ENCODE assay signal across 10 mouse cellular contexts in the genomic region with DNA sequence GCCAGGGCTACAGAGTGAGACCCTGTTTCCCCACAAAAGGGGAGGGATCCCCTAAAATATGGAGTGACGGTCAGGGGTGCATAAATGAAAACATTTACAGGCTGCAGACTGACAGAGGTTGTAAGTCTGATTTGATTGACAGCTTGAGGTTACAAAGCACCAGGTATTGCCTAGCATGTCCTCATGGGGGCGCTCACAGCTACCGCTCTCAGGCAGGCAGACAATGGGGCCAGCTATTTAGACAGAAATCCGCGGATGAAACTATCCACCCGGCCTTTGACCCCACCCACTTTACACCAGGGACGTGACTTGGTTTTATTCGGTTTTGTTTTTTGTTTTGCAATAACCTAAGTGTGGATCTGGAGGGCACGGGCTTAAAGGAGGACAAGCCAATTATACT. TPM values are rescaled to one million over a fixed set of nuclear protein-coding genes. Genes with fewer than 3 reads are reported as not detected.
A peak's percentile ranks its signal among the peaks of the same experiment; 100 is the strongest.
DNase-seq lines count a peak whose midpoint lies in the region; ATAC-seq and TF ChIP-seq lines count a peak whose summit lies in the region.
"Had no signal": no experiment of that assay in that cellular context is flagged by ENCODE, and none has a peak within 500 bp of the region (broad histone marks: within the 10 kb centered on the region; RNA-seq: fewer than 3 reads in every experiment).

No protein-coding gene starts in this region.

- H3K4me3 ChIP-seq in liver, adult 2 months (ENCODE audit: insufficient read depth, low read depth, low read length) = no peak overlapping the region
- H3K4me3 ChIP-seq in liver, embryonic 12.5 days = no peak overlapping the region
- H3K4me3 ChIP-seq in forebrain, postnatal 0 days (ENCODE audit: low read depth, low read length) = no peak overlapping the region
- H3K4me3 ChIP-seq in lung, postnatal 0 days (ENCODE audit: low read depth, low read length) = no peak overlapping the region
- H3K4me3 ChIP-seq: neural tube, embryonic 12.5 days had no signal

- H3K4me2 ChIP-seq in liver, embryonic 12.5 days = no peak overlapping the region
- H3K4me2 ChIP-seq in forebrain, postnatal 0 days (ENCODE audit: low read depth) = no peak overlapping the region
- no peak overlapping the region for H3K4me2 ChIP-seq in lung, postnatal 0 days (replicated peaks; ENCODE audit: low read depth, low read length)
- H3K4me2 ChIP-seq: neural tube, embryonic 12.5 days had no signal

- no peaks in the 10 kb centered on the region for H3K9me3 ChIP-seq in liver, embryonic 12.5 days (replicated peaks)
- H3K9me3 ChIP-seq in forebrain, postnatal 0 days (ENCODE audit: low read length) = no peaks in the 10 kb centered on the region
- no peaks in the 10 kb centered on the region for H3K9me3 ChIP-seq in lung, postnatal 0 days (ENCODE audit: low read length)
- H3K9me3 ChIP-seq: neural tube, embryonic 12.5 days had no signal

- H3K79me2 ChIP-seq in liver, adult 2 months (ENCODE audit: control insufficient read depth, insufficient read depth, low read length) = no peaks in the 10 kb centered on the region

- peak; percentile 78 for TF ChIP-seq CTCF in liver, adult 2 months (IDR thresholded peaks at IDR 0.05; ENCODE audit: low read depth, low read length)
- TF ChIP-seq CTCF in forebrain, postnatal 0 days (IDR thresholded peaks at IDR 0.05; ENCODE audit: low read depth) = peak; percentile 62
- TF ChIP-seq CTCF in lung, postnatal 0 days (IDR thresholded peaks at IDR 0.05) = peak; percentile 83

- TF ChIP-seq EP300 in lung, postnatal 0 days (IDR thresholded peaks at IDR 0.05) = no peak

- 23% methylated on average over 9 of the region's 9 CpGs for WGBS in liver, adult 2 months
- 15% methylated on average over 9 of the region's 9 CpGs for WGBS in liver, embryonic 12.5 days (ENCODE audit: insufficient replicate concordance)
- 8% methylated on average over 9 of the region's 9 CpGs for WGBS in forebrain, postnatal 0 days
- WGBS in lung, postnatal 0 days = 15% methylated on average over 9 of the region's 9 CpGs

- no peaks in the 10 kb centered on the region for H3K36me3 ChIP-seq in liver, adult 2 months (ENCODE audit: control insufficient read depth, insufficient read depth, low read length)
- no peaks in the 10 kb centered on the region for H3K36me3 ChIP-seq in liver, embryonic 12.5 days
- no peaks in the 10 kb centered on the region for H3K36me3 ChIP-seq in forebrain, postnatal 0 days (ENCODE audit: insufficient read depth)
- H3K36me3 ChIP-seq in lung, postnatal 0 days (ENCODE audit: insufficient read depth, low read length) = no peaks in the 10 kb centered on the region
- H3K36me3 ChIP-seq: neural tube, embryonic 12.5 days had no signal

- no peaks in the 10 kb centered on the region for H3K27me3 ChIP-seq in liver, adult 2 months (ENCODE audit: control insufficient read depth, insufficient read depth, low read length)
- peaks cover 10% of the 10 kb centered on the region for H3K27me3 ChIP-seq in liver, embryonic 12.5 days (replicated peaks)
- H3K27me3 ChIP-seq in forebrain, postnatal 0 days (ENCODE audit: insufficient read depth, low read length) = no peaks in the 10 kb centered on the region
- H3K27me3 ChIP-seq in lung, postnatal 0 days (replicated peaks; ENCODE audit: insufficient read depth, low read length) = no peaks in the 10 kb centered on the region
- H3K27me3 ChIP-seq: neural tube, embryonic 12.5 days had no signal

- DNase-seq in liver, adult 2 months (ENCODE audit: extremely low read depth, low read depth, low spot score) = peak; percentile 41
- peak; percentile 51 for DNase-seq in Muller cell, postnatal 12 days (ENCODE audit: inconsistent ontology term)
- DNase-seq in c-Kit-positive CD71-negative TER-119-negative erythroid progenitor cells, embryonic 14.5 days (ENCODE audit: low read depth) = peak; percentile 67
- DNase-seq in forebrain, postnatal 0 days = peak; percentile 47
- DNase-seq in lung, postnatal 0 days (ENCODE audit: low spot score) = peak; percentile 76
- DNase-seq in right cerebral cortex, postnatal 4 days = peak; percentile 49
- DNase-seq in left cerebral cortex, adult 8-10 months (ENCODE audit: low spot score in 2 of 2) = no peak

- ATAC-seq in liver, embryonic 12.5 days = no peak
- ATAC-seq in forebrain, postnatal 0 days = no peak
- peak; percentile 16; the same call in 1 of the 2 replicates for ATAC-seq in lung, postnatal 0 days

- no peak overlapping the region for H3K27ac ChIP-seq in liver, adult 2 months (replicated peaks; ENCODE audit: insufficient read depth, low read depth, low read length)
- no peak overlapping the region for H3K27ac ChIP-seq in liver, embryonic 12.5 days
- H3K27ac ChIP-seq in forebrain, postnatal 0 days (ENCODE audit: low read depth, low read length) = no peak overlapping the region
- H3K27ac ChIP-seq in lung, postnatal 0 days (ENCODE audit: low read length) = no peak overlapping the region
- H3K27ac ChIP-seq: neural tube, embryonic 12.5 days had no signal

- H3K9ac ChIP-seq in liver, adult 2 months (ENCODE audit: low read depth, low read length) = no peak overlapping the region
- H3K9ac ChIP-seq in liver, embryonic 12.5 days = no peak overlapping the region
- H3K9ac ChIP-seq in forebrain, postnatal 0 days = no peak overlapping the region
- H3K9ac ChIP-seq in lung, postnatal 0 days (replicated peaks; ENCODE audit: low read depth) = no peak overlapping the region
- H3K9ac ChIP-seq: neural tube, embryonic 12.5 days had no signal

- no peak for TF ChIP-seq POLR2A in liver, adult 2 months (IDR thresholded peaks at IDR 0.05; ENCODE audit: extremely low read depth, insufficient read depth, low read length)

- no peaks in the 10 kb centered on the region for H3K4me1 ChIP-seq in liver, adult 2 months (ENCODE audit: control insufficient read depth, insufficient read depth, low read length)
- H3K4me1 ChIP-seq in liver, embryonic 12.5 days = peaks cover 21% of the 10 kb centered on the region
- no peaks in the 10 kb centered on the region for H3K4me1 ChIP-seq in forebrain, postnatal 0 days (ENCODE audit: insufficient read depth)
- no peaks in the 10 kb centered on the region; the same call in 1 of the 2 replicates for H3K4me1 ChIP-seq in lung, postnatal 0 days (ENCODE audit: insufficient read depth, low read depth, low read length)

RNA-seq across cellular contexts. Expression of gene Trpm4, which starts 24.1 kb away (rescaled TPM):
- total RNA-seq in liver, adult 2 months (2014; rRNA removed) = 1.2 TPM in 2 replicates
- 1.2 and 1.5 TPM in 2 replicates for polyA plus RNA-seq in liver, adult 2 months (2012; rRNA removed)
- polyA plus RNA-seq in liver, embryonic 12.5 days (2016; fragmentation: Nextera tagmentation; extraction: Ambion mirVana) = 1.2 and 2.2 TPM in 2 replicates
- total RNA-seq in forebrain, postnatal 0 days (2014; rRNA removed) = 17.1 and 17.5 TPM in 2 replicates
- 8.9 and 9.4 TPM in 2 replicates for polyA plus RNA-seq in forebrain, postnatal 0 days (2015; fragmentation: Nextera tagmentation; extraction: Ambion mirVana)
- 19.2 and 21.9 TPM in 2 replicates for polyA plus RNA-seq in lung, postnatal 0 days (2015; fragmentation: Nextera tagmentation; extraction: Ambion mirVana)
- total RNA-seq in left cerebral cortex, adult 8-10 months (2022) = 10 to 100 TPM; 23.9 to 27.8 (median 25.1) TPM

RNA-seq across cellular contexts. Expression of gene Hrc, which starts 25.6 kb away (rescaled TPM):
- total RNA-seq in liver, adult 2 months (2014; rRNA removed) = 0.28 TPM in 1 of 2 replicates, not detected in the other
- not detected in 2 replicates for polyA plus RNA-seq in liver, adult 2 months (2012; rRNA removed)
- polyA plus RNA-seq in liver, embryonic 12.5 days (2016; fragmentation: Nextera tagmentation; extraction: Ambion mirVana) = 0.08 and 0.23 TPM in 2 replicates
- total RNA-seq in forebrain, postnatal 0 days (2014; rRNA removed) = 0.46 and 0.52 TPM in 2 replicates
- polyA plus RNA-seq in forebrain, postnatal 0 days (2015; fragmentation: Nextera tagmentation; extraction: Ambion mirVana) = not detected in 2 replicates
- 0.50 and 0.54 TPM in 2 replicates for polyA plus RNA-seq in lung, postnatal 0 days (2015; fragmentation: Nextera tagmentation; extraction: Ambion mirVana)
- 1 to 10 TPM in 1 of 4 experiments, under 1 TPM in 3; 0.26 to 1.1 (median 0.78) TPM for total RNA-seq in left cerebral cortex, adult 8-10 months (2022)

RNA-seq across cellular contexts. Expression of gene Slc6a21, which starts 32.1 kb away (rescaled TPM):
- total RNA-seq in liver, adult 2 months (2014; rRNA removed) = not detected in 2 replicates
- 0.12 and 0.18 TPM in 2 replicates for polyA plus RNA-seq in liver, adult 2 months (2012; rRNA removed)
- not detected in 2 replicates for polyA plus RNA-seq in liver, embryonic 12.5 days (2016; fragmentation: Nextera tagmentation; extraction: Ambion mirVana)
- total RNA-seq in forebrain, postnatal 0 days (2014; rRNA removed) = not detected in 2 replicates
- not detected in 2 replicates for polyA plus RNA-seq in forebrain, postnatal 0 days (2015; fragmentation: Nextera tagmentation; extraction: Ambion mirVana)
- not detected in 2 replicates for polyA plus RNA-seq in lung, postnatal 0 days (2015; fragmentation: Nextera tagmentation; extraction: Ambion mirVana)
- total RNA-seq in left cerebral cortex, adult 8-10 months (2022) = under 1 TPM in 3 of 4 experiments, not detected in 1; 0.19 to 0.55 (median 0.34) TPM
- polyA plus RNA-seq: heart, embryonic 16.5 days; neural tube, embryonic 12.5 days had no signal

RNA-seq across cellular contexts. Expression of gene Ppfia3, which starts 57.4 kb away (rescaled TPM):
- 0.07 TPM in 1 of 2 replicates, not detected in the other for total RNA-seq in liver, adult 2 months (2014; rRNA removed)
- polyA plus RNA-seq in liver, adult 2 months (2012; rRNA removed) = 0.14 TPM in 1 of 2 replicates, not detected in the other
- polyA plus RNA-seq in liver, embryonic 12.5 days (2016; fragmentation: Nextera tagmentation; extraction: Ambion mirVana) = 0.37 and 0.45 TPM in 2 replicates
- 76.5 and 81.0 TPM in 2 replicates for total RNA-seq in forebrain, postnatal 0 days (2014; rRNA removed)
- 21.7 and 26.0 TPM in 2 replicates for polyA plus RNA-seq in forebrain, postnatal 0 days (2015; fragmentation: Nextera tagmentation; extraction: Ambion mirVana)
- polyA plus RNA-seq in lung, postnatal 0 days (2015; fragmentation: Nextera tagmentation; extraction: Ambion mirVana) = 1.8 and 2.0 TPM in 2 replicates
- 100 to 1,000 TPM; 137 to 162 (median 150) TPM for total RNA-seq in left cerebral cortex, adult 8-10 months (2022)

Comparison
In these comparisons a context has a peak if more than half of its experiments do, and no peak if none do; other contexts are left out.
1. DNase-seq: peak in liver, adult 2 months (single experiment), Muller cell, postnatal 12 days (single experiment), c-Kit-positive CD71-negative TER-119-negative erythroid progenitor cells, embryonic 14.5 days (single experiment), forebrain, postnatal 0 days (single experiment), lung, postnatal 0 days (single experiment) and right cerebral cortex, postnatal 4 days (single experiment); none in left cerebral cortex, adult 8-10 months (0 of 2).
2. Peak in every context shown above with its lines, with median percentiles within 50 percentile points of each other: CTCF ChIP-seq.